Mouse (Mus musculus) lung, adult 10 weeks (tissue): ENCODE data around the gene Dohh. TPM values are rescaled to one million over a fixed set of nuclear protein-coding genes. Genes with fewer than 3 reads are reported as not detected.

ENCODE experiments used
- polyA plus RNA-seq: library from polyadenylated mRNA; stranded (reverse); fragments of 350-450 nt; fragmentation: Illumina TruSeq; extraction: RNeasy Lipid Tissue Mini Kit (QIAGEN cat#74804); gene quantifications from one replicate; pipeline ENCODE4 v1.2.3, GENCODE M21; 2014; ENCODE audit warnings: low read depth, low replicate concordance; ENCODE audit not compliant: insufficient read depth

Dohh gene
- polyA plus RNA-seq = 41.2 TPM

DNA sequence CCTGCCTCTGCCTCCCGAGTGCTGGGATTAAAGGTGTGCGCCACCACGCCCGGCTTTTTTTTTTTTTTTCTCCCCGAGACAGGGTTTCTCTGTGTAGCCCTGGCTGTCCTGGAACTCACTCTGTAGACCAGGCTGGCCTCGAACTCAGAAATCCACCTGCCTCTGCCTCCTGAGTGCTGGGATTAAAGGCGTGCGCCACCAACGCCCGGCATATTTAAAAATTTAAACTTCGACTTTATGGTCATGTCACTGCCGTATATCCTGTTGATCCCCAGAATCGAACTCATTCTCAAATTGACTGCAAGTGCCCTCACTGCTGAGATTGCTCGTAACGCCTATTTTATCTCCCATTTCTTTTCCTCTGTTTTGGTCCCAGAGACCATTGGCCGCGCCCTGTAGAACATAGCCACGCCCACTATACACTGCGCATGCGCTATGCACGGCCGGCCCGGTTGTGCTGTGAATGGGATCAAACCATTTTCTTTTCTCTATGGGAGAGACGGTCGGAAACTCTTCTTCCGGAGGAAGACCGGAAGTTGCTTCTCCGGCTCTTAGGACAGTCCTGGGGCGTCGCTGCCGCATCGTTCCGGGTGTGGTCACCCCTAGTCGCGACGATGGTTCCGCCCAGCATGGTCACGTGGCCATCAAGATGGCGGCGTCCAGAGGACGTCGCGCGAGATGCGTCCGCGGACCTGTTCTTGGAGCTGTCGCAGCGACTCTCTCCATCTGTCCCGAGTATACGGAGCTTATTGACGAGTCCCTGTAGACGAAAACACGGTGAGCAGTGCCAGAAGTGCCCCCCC is at the start of gene Dohh, which contains the start of gene Gm48551:
Gene Dohh, plus strand, starts transcription at position 627 of the 803 bp plus-strand sequence.
Gene Gm48551, plus strand, starts transcription at position 665 of the 803 bp plus-strand sequence.

DNA sequence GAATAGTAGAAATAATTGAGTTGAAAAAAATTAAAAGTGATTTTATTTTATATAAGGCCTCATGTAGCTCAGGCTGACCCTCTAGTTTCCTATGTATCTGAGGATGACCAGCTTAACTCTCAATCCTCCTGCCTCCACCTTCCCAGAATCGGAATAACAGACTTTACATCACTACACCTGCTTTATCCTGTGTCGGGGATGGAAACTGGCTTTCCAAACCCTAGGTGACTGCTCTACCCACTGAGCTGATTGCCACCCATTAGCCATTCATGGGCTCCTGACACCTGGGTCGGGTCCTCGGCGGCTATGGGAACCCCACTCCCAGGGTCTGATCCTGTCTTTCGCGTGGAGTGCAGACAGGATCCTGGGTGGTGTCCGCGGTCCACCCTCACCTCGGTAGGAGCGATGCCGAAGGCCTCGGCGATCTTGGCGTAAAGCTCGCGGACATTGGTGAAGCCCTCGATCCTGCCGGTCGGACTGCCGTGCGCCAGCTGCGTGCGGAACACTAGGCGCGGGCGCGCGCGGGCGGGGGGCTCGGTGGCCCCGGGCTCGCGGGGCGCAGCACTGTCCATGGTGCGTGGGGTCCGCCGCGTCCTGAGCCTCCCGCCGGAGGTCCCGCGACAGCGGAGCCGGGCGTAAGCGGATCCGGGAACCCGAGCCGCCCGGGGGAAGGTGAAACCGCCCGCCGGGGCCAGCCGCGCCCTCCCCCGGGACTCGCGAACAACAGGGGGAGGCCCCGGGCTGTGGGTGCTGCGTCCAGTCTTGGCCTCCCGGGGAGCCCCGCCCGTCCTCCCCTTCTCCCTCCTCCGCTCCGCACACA is 41.3 kb upstream of the Dohh start, which contains the start of gene Gipc3:
Gene Gipc3, minus strand, starts transcription at position 581 of the 820 bp plus-strand sequence.

DNA sequence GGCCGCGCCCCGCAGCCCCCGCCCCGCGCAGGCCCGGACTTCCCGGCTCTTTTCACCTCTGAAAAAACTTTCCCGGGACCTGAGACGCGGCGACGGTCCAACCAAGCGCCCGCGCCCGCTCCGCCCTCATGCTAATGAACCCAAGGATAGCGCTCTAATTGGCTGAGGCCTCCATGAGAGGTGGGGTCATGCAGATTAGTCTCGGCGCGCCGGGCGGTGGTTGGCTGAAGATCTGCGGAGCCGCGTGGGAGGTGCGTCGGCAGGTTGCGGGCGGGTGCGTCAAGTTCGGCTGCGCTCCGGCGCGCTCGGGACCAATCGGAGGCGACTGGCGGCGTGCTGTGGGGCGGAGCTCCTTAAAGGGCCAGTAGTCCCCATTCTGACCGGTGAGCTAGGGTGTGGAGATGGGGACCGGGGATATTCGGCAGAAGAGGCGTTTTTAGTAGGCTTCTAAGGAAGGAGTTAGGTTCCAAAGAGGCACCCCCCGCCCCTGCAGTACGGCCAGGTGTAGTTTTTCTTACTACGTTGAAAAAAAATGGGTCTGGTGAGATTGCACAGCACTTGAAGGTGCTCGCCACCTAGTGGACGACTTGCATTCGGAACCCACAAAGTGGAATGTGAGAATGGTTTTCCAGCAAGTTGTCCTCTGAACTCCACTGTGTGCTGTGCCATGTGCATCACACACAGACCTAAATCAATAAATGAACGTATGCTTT is 33.7 kb upstream of the Dohh start, which contains the start of gene Hmg20b:
Gene Hmg20b, minus strand, starts transcription at position 130 of the 713 bp plus-strand sequence.

DNA sequence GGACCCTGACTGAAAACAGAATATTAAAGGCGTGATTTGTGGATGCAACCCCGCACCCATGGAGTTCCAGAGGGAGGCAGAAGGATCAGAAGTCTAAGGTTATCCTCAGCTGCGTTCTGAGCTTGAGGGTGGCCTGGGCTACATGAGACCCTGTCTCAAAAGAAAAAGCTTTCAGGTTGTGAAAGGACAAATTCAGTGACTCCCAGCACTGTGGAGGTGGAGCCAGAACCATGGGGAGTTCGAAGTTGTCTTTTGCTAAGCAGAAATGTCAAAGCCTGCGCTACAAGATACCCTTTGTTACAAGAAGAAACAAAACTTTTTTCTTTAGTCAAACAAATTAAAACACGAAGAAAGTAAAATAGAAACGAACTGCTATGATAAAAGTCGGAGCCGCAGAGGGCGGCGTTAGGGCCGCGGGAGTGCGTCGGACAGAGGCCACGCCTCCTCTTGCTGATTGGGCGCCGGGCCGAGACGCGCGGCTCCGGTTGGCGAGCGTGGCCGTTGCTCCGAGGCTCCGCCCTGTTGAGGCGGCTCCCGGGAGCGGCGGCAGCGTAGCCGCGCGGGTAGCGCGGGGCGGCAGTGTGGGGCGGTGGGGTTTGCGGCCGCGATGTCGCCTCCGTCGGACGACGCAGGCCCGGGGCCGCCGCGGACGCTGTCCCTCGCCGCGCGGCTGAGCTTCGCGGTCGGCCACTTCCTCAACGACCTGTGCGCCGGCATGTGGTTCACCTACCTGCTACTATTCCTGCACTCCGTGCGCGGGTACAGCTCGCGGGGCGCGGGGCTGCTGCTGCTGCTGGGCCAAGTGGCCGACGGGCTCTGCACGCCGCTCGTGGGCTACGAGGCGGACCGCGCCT is 27.0 kb upstream of the Dohh start, which contains the start of gene Mfsd12:
Gene Mfsd12, plus strand, starts transcription at position 501 of the 854 bp plus-strand sequence.

DNA sequence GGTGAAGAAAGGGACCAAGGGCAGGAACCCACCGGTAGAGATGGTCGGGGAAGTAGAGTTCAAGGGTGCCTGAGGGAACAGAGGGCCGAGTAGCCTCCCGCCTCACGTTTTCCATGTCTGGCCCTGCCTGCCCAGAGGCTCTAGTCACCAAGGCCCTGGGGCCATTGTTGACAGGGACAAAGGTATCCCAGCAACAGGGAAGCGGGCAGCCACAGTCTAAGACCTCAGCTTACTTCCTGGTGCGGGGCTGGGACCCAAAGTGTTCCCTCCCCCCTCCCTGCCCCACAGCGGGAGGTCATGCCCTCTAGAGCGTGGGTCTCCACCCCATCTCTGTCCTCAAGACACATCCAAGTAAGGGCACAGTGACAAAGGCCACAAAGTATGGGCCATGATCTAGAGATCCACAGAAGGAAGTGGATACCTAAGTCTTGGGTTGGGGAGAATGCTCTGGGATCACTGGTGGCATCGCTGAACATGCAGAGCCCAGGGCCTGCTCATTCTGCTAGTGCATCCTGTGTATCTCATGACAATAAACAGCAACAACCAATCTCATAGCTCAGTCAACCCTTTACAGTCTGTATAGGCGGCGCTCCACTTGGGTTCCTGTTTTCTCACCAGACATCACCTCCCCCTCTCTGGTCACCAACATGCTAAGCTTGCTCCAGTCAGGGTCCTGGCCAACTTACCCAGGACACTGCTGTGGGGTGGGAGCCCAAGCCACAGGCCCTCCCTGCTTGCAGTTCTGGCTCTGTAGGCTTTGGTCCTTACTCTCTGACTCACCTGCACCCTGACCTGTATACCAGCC is 18.4 kb upstream of the Dohh start, which contains the start of gene 4930404N11Rik:
Gene 4930404N11Rik, minus strand, starts transcription at position 145 of the 805 bp plus-strand sequence.

DNA sequence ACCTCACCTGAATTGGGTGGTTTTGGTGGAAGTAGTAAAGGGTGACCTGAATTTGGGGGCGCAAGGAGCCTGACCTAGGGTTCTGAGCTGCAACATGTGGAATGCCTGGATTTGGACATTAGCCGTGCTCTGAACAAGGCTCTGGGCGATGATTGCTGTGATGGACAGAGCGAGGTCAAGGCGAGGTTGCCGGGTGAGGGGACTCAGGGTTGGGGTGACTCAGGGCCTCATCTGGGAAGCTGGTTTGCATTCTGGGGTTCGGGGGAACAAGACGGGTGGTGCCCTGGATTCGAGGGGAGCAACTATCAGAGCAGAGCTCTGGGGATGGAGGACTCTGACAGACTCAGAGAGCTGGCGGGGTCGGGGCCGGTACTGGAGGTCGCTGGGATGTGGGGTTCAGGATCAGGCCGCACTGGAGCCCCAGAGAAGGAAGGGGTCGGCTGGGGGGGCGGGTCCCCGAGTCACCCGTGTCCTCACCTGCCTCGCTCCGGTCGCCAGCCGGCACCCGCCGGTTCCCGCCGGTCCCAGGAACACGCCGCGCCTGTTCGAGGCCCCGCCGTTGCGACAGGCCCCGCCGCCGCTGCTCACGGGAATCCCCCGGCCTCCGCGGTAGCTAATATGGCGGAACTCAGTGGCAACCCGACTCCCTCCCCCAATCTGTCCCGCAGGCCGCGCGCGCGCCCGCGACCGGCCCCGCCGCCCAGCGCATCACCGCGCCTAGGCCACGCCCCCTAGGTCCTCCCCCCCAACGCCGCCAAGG is 6.3 kb upstream of the Dohh start, which contains the start of gene Fzr1:
Gene Fzr1, minus strand, starts transcription at position 724 of the 760 bp plus-strand sequence.

DNA sequence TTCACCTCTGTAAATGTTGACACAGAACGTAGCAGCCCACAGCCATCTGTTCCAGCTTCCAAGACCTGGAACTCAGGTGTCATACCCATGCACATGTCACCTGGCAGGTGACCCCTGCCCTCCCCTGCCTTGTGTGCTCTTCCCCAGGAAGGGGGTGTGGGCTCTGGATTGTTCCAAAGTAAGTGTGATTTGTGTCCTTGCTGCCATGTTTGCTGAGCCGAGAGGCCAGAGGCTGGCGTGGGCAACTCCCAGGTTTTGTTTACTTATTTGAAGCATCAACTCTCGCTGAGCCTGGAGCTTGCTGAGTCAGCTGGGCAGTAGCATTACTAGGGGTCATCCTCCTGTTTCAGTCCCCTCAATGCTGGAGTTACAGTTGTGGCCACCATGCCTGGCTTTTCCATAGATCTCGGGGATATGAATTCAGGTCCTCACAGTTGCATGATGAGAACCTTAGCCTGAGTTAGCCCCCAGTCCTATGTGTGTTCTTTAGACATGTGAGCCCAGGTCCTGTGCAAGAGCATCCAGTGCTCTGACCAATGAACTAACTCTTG is 4.4 kb downstream of the Dohh start, which contains the start of gene Gm48552:
Gene Gm48552, plus strand, starts transcription at position 501 of the 551 bp plus-strand sequence.

DNA sequence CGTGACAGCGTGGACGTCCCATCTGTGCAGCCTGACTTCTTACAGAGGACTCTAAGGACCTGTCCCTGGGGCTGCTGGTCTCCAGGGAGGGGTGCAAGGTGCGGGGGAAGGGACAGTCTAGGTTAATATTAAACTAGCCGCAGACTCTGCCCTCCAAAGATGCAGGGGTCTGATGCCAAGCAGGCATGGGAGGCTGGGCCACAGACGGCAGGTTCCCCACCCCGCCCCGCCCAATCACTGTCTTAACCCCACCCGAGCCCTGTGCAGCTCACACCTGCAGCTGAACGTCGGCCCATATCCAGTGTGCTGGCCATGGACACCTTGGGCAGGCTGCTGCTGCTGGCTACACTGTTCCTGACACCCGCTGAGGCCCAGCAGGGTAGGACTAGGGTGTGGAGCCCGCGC is 8.6 kb downstream of the Dohh start, which contains the start of gene Smim24:
Gene Smim24, plus strand, starts transcription at position 271 of the 405 bp plus-strand sequence.

Other genes starting within 250 kb of the Dohh start
- 10.0 TPM for gene Zbtb7a, start 249.2 kb upstream of the Dohh start, polyA plus RNA-seq
- gene Pias4, start 216.5 kb upstream of the Dohh start, polyA plus RNA-seq = 10.3 TPM
- gene Eef2, start 207.8 kb upstream of the Dohh start, polyA plus RNA-seq = 581 TPM
- 45.1 TPM for gene Dapk3, start 201.4 kb upstream of the Dohh start, polyA plus RNA-seq
- not detected for gene 4930442H23Rik, start 200.6 kb upstream of the Dohh start, polyA plus RNA-seq
- not detected for gene Nmrk2, start 182.4 kb upstream of the Dohh start, polyA plus RNA-seq
- not detected for gene Atcay, start 153.6 kb upstream of the Dohh start, polyA plus RNA-seq
- gene Zfr2, start 151.3 kb upstream of the Dohh start, polyA plus RNA-seq = 1.4 TPM
- 1.8 TPM for gene Matk, start 131.5 kb upstream of the Dohh start, polyA plus RNA-seq
- gene Mrpl54, start 117.5 kb upstream of the Dohh start, polyA plus RNA-seq = 97.6 TPM
- 42.2 TPM for gene Apba3, start 117.5 kb upstream of the Dohh start, polyA plus RNA-seq
- gene Tjp3, start 92.8 kb upstream of the Dohh start, polyA plus RNA-seq = 11.5 TPM
- gene Pip5k1c, start 91.5 kb upstream of the Dohh start, polyA plus RNA-seq = 25.9 TPM
- gene Cactin, start 63.3 kb upstream of the Dohh start, polyA plus RNA-seq = 14.5 TPM
- gene Tbxa2r, start 55.7 kb upstream of the Dohh start, polyA plus RNA-seq = 6.3 TPM
- 2.5 TPM for gene Gipc3, start 41.2 kb upstream of the Dohh start, polyA plus RNA-seq
- 37.1 TPM for gene Hmg20b, start 33.9 kb upstream of the Dohh start, polyA plus RNA-seq
- 8.7 TPM for gene Mfsd12, start 26.9 kb upstream of the Dohh start, polyA plus RNA-seq
- 3.9 TPM for gene 4930404N11Rik, start 18.6 kb upstream of the Dohh start, polyA plus RNA-seq
- gene Fzr1, start 5.9 kb upstream of the Dohh start, polyA plus RNA-seq = 14.4 TPM
- gene Gm48551, start within 50 bp of the Dohh start, polyA plus RNA-seq = 1.4 TPM
- gene Gm48552, start 4.6 kb downstream of the Dohh start, polyA plus RNA-seq = 1.4 TPM
- 4.3 TPM for gene Smim24, start 8.6 kb downstream of the Dohh start, polyA plus RNA-seq
- 18.1 TPM for gene Nfic, start 71.2 kb downstream of the Dohh start, polyA plus RNA-seq
- 0.07 TPM for gene Celf5, start 98.3 kb downstream of the Dohh start, polyA plus RNA-seq
- 39.1 TPM for gene Ncln, start 112.0 kb downstream of the Dohh start, polyA plus RNA-seq
- 17.6 TPM for gene S1pr4, start 115.7 kb downstream of the Dohh start, polyA plus RNA-seq
- 5.9 TPM for gene Gna15, start 139.8 kb downstream of the Dohh start, polyA plus RNA-seq
- 35.8 TPM for gene Gna11, start 160.8 kb downstream of the Dohh start, polyA plus RNA-seq
- gene Aes, start 175.1 kb downstream of the Dohh start, polyA plus RNA-seq = 414 TPM
- 19.7 TPM for gene Tle2, start 190.1 kb downstream of the Dohh start, polyA plus RNA-seq
- gene Tle6, start 216.6 kb downstream of the Dohh start, polyA plus RNA-seq = 12.4 TPM
- 0.50 TPM for gene BC025920, start 221.8 kb downstream of the Dohh start, polyA plus RNA-seq
- 5.9 TPM for gene Sirt6, start 243.4 kb downstream of the Dohh start, polyA plus RNA-seq
- gene Ankrd24, start 244.1 kb downstream of the Dohh start, polyA plus RNA-seq = 8.1 TPM